Mouse (Mus musculus): ENCODE data around the gene H2-Ab1.
"Not testable (repeated sequence)": the region's sequence is repeated elsewhere in the genome, so short reads cannot be mapped to it uniquely, and the experiment has no call there.

H2-Ab1 gene

DNA sequence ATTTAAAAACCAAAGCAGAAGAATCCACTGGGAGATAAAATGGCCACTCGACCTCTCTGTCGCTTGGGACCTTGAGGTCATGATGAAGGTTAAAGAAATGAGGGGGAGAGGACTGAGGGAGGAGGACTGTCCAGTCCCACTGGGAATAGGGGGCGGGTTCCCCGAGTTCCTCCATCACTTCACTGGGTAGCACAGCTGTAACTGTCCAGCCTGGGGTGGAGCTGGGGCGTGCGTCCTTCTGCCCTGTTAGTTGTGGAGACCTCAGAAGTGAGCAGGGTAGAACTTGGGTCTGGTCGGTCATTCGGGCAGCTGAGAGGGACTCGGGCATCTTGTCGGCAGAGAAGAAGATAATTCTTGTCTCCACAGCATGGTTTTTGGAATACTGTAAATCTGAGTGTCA, 51.7 kb downstream of the H2-Ab1 start:
- DNase-seq (ENCODE audit: low spot score), result no peak

DNA sequence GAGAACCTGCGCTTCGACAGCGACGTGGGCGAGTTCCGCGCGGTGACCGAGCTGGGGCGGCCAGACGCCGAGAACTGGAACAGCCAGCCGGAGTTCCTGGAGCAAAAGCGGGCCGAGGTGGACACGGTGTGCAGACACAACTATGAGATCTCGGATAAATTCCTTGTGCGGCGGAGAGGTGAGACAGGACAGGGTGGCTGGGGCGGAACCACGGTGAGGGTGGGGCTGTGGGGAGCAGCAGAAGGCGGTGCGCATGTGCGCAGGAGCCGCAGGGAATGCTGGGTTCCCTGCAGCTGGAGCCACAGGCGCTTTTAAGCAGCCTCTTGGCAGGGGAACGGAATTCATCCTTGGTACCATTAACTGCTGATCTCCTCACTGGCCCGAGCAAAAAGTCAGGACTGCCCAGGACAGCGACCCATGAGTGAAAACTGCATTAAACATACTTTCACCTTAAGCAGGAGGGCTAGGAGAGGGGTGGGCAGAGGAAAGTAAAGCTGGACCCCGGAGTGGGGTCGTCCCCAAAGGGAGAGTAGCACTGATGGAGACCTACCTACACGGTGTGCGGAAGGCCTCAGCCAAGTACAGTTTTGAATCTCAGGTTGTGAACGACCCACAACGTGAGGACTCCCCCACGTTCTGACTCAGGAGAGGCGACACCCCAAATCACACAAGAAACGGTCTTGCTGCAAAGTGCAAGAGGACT, 52.3 kb downstream of the H2-Ab1 start:
- DNase-seq (ENCODE audit: low spot score), result peak; percentile 44

DNA sequence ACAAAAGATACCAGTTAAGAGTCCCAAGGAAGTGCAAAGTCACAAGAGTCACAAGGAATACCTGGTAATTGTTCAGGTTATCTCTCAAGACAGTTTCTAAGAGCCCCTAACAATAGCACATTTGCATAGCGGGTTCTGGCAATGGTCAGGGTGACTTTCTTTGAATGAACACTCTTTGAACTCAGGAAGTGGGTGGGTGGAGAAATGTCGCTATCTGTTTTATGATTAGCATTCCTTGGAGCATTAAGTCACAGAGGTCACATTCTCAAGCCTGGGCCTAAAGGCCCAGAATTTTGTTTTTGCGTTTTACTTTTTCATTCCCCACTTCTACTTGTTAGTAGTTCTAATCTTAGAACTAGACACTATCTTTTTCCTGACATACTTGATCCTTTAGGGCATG, 53.0 kb downstream of the H2-Ab1 start:
- DNase-seq (ENCODE audit: low spot score), result not testable (repeated sequence)

DNA sequence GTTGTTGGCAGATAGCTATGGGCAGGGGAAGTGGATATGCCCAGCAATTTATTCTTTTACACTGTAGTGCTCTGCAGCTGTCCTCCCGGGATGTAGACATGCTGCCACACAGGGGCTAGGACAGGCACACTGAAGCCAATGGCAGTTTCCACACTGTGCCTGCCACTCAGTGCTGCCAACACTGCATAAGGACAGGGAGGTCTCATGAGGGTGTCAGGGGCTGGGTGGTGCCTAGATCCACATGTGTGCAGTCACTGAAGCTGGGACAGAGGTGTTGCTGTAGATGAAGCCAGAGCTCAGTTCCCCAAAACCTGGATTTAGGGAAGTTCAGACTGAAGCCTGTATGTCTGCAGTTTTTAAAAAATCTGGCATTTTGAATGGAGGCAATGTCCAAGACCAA, 54.7 kb downstream of the H2-Ab1 start:
- DNase-seq (ENCODE audit: low spot score), result no peak

GRCm38 (mm10) chr17:34313393-34313792, 55.9 kb downstream of the H2-Ab1 start:
- peak; percentile 74 for DNase-seq (ENCODE audit: low spot score)

DNA sequence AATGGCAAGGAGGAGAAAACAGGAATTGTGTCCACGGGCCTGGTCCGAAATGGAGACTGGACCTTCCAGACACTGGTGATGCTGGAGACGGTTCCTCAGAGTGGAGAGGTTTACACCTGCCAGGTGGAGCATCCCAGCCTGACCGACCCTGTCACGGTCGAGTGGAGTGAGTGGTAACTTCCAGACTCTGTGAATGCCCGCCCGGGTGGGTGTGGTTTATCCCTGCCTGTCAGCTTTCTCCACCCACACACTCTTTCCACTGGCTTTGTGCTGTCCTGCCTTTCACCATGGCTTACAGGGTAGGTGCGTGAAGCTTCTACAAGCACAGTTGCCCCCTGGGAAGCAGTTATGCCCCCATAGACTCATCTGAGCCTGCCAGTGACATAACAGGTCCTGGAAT, 56.8 kb downstream of the H2-Ab1 start:
- no peak for DNase-seq (ENCODE audit: low spot score)

GRCm38 (mm10) chr17:34315512-34315911, 58.0 kb downstream of the H2-Ab1 start:
- DNase-seq (ENCODE audit: low spot score), result no peak

GRCm38 (mm10) chr17:34316697-34317096, 59.2 kb downstream of the H2-Ab1 start:
- no peak for DNase-seq (ENCODE audit: low spot score)

DNA sequence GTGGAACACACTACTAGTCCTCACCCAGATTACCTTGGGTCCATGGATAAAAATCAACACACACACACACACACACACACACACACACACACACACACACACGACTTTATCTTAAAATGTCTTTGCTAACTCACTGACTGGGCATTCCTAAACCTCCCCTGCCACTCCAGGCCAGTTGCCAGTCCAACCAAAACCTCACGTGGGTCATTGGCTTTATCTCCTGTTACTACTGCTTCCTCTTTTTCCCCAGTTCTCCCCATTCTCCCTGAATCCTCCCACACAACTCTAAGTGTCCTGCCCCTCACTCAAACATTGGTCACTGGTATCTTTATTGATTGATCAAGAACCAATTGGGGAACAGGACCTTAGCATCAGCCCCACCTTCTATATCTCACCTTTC, 59.8 kb downstream of the H2-Ab1 start:
- DNase-seq (ENCODE audit: low spot score), result no peak
